Mouse (Mus musculus): ENCODE measurements around the gene Zswim9.

- no peak for TF ChIP-seq POLR2A (IDR thresholded peaks at IDR 0.05; ENCODE audit: borderline replicate concordance, insufficient read depth, low read length)
- no peak for TF ChIP-seq CTCF (IDR thresholded peaks at IDR 0.05; ENCODE audit: borderline replicate concordance, insufficient read depth, low read depth, low read length)
Measured at GRCm38 (mm10) chr7:13268749-13269260, 9.7 kb downstream of the Zswim9 start.
